Mouse (Mus musculus) mouse embryonic stem cell (cell line): ENCODE measurements at regions not wholly inside any gene's neighbourhood (a gene's known extent, or its start where the extent isn't known, plus 50 kb on each side); places are given as distances from the start of the nearest gene placed in this dataset.

Experiments
- in situ Hi-C, 2 experiments: fragments of 300-500 bp; cut with MboI; formaldehyde crosslinking; loops; 1 replicate in 1 of 2; 3 replicates in 1 of 2; pipeline ENCODE4 v1.14.3; 2019 to 2020; ENCODE audit warnings: low sequenced_read_pairs in 2 of 2, low pct_unique_long_range_greater_than_20kb in 1 of 2, mixed read lengths in 1 of 2; ENCODE audit not compliant: unreplicated experiment in 1 of 2

DNA sequence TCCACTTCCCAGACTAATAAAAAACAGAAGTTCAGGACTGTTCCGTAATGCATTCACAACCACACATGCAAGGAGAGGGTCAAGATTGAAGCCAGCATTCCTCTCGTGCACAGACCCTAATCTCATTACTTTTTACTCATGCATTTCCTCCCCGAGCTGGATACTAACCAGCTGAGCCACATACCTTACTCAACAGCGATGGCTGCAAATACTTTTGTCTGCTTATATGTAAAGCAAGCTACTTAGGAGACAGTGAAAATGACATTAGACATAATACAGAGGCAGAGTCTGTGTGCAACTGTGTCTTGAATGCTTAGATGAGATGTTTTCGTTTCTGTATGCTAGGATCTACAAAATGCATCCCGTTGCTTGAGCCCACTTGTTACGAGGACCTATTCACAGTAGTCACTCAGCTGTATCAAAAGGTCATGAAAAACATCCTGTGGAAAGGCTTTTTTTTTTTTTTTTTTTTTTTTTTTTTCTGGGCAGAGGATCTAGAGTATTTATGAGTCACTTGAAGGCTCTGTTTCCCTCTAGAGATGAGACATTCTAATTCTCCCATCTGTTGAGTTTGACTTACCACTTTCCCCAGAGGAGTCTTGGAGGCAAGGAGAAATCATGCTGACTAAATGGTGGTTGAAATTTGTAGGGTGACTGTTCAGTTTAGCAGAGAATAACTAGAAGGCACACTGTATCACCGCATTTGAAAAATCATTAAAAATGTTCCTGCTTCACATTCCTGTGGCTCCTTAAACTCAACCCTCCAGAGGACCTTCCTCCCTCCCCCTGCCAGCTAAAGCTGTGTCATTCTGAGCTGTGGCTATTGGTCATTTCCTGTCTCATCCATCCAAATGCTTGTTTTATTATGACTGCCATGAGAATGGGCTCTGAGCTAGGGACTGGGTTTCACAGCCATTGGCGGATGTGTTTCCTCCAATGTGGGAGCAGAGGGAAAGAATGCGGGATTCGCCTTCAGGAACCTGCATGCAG lies 1364.1 kb upstream of the A1bg start:
- in situ Hi-C loops = no loop called here

DNA sequence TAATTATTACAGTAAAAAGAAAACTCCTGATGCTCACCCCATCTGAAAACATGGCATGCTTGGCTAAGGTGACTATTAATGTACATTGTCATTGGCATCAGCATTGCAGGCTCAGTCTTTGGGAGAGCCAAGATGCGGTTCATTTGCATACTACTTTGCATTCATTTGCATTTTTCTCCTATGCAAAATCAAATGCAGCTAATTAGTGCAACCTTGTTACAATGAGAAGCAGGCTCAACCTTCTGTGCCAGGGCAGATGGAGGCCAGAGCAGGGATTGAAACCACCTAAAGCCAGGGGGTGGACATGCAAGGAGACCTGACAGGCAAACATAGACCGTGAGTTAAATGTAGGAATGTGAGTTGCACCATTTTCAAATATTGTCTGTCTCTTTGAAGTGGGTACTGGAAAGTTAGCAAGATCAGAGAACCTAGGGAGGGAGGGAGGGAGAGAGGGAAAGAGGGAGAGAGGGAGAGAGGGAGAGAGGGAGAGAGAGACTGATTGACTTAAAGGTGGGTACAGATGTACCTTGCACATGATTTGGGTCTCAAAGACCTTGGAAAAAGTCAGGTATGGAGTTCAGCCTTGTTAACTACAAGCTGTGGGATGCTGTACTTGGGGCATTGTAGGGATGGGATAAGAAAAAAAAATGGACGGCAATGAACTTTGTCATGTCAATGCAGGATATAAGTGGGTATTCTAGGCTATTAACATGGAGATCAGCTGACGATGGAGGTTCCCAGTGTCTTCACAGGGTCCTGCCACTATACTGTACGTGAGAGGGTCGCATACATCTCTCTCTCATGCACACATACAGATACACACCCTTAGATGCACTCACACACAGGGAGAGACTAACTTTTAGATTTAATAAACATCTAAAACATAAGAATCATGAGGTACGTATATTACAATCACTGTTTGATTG lies 1362.1 kb upstream of the A1bg start:
- in situ Hi-C loops = no loop called here

DNA sequence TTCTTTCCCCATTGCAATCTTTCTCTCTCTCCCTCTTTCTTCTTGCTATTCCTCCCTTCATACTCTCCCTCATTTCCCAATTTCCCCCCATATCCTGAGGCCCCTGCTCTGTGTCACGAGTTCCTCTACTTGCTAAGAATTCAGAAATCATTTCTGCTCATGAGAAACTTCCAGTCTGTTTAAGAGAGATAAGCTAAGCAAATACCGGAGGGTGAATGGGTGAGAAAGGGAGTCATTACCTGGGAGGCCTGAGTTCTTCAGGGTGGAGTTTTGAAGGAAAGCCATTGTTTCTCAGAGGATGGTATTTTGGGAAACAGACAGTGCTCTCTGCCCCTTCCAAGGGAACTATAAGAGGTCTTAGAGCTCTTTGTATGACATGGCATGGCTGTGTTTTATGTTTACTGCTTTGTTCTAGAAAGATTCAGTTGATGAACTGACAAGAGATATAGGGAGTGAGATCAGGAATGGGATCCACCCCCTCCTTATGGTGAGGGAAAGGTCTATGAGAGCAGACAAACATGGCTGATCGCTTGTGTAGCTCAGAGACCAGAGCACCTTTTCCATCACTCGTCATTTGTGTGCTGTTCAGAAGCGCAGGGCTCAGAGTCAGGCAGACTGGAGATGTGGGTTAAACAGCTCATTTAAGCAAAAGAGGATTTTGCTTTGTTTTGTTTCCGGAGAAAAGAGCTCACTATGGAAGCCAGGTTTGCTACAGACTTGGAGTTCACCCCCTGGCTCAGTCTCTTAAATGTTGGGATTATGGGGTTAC lies 1361.0 kb upstream of the A1bg start:
- in situ Hi-C loops = no loop called here

DNA sequence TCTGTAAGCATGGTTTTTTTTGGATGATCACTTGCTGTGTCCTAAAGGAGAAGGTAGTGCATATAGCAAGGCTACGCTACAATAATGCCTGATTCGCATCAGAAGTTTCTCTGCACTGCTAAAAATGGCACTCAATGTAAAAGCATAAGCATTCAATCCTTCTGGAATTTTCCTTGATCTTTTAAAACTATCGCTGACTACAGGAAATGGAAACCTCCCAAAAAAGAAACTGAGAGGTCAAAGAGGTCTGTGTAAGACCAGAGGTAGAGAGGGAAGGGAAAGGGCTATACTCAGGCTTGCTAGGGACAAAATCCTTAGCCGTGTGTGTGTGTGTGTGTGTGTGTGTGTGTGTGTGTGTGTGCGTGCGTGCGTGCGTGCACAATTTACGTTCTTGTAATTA lies 1359.8 kb upstream of the A1bg start:
- in situ Hi-C loops = no loop called here

DNA sequence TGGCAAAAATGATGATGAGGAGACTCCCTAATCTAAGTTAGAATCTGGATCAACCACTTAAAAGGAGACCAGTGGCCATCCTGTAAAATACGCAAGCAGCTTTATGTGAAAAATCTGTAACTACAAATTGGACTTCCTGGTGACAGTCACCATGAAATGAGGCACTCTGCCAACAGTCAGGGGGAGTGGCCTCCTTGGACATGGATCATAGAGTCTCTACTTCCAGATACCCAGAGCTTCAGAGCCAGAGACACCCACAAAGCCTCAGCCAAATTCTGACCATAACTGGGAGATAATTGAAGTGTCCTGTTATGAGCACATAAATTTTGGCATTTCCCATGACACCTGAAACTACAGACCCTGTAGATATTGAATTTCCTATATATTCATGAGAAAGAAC lies 1359.3 kb upstream of the A1bg start:
- in situ Hi-C loops = no loop called here

DNA sequence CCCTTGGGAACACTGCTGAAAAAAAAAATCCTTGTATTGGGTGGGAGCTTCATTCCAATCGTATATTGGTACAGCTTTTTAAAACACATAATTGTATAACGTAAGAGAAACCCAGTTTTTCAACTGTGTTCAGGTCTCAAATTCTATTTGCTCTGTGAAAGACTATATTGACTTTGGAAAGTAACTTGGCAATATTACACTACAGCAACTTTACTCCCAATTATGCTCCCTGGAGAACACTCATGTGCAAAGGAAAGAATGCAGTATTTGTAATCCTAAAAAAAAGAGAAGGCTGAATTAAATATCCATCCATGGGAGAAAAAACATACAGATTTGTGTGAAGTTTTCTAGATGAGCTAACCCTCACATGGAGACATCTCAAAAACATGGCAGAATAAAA lies 1356.7 kb upstream of the A1bg start:
- in situ Hi-C loops = no loop called here

DNA sequence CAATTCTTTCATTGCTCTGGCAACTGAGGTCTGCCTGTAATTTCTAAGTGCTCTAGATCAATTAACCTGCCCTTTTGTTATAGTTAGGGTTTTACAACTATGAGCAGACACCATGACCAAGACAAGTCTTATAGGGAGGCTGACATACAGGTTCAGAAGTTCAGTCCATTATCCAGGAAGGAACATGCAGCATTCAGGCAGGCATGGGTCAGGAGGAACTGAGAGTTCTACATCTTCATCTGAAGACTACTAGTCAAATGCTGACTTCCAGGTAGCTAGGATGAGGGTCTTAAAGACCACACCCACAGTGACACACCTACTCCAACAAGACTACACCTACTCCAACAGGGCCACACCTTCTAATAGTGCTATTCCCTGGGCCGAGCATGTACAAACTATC lies 1352.0 kb upstream of the A1bg start:
- in situ Hi-C loops = no loop called here

DNA sequence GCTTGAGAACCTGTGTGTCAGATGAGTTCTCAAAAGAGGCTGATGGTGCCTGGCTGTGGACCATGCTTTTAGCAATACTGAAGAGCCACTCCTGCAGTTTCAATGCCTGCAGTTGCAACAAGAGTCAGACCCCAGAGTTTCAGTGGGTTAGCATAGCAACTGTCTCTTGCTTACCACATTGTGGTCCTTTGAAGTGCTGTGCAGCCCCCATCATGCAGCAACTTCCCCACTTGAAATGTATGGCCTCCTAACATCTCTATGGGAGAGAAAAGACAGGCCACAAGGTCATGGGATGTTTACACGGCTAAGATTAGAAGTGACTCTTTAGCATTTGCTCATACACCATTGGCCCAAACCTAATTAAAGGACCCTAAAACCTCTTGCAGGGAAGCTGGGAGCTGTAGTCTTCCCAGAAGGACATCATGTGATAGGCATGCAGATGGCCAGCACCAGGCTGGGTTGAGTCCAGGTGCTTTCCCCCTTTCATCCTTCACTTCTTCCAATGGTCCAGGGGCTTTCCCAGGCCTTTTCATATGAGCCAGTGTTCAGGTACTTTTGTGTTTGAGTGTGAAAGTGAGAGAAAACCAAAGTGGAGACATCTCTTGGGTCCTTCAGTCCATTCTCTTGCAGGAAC lies 1351.2 kb upstream of the A1bg start:
- in situ Hi-C loops = no loop called here

DNA sequence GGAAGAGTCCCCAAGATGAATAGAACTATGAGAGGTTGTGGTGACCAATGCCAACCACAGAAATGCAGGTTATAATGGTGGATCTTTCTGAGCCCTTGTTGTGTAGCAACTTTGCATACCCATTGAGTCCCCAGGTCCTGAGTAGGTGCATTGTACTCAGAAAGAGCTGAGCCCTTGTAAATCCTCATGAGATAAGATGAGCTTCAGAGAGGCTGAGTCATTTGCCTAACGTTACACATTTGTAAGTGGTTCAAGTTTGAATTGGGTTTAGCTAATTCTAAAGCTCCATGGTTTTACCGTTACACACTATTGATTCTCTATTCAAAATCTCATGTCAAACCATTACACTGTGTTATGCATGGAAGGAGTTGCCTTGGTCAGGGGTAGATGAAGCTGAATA lies 1349.9 kb upstream of the A1bg start:
- in situ Hi-C loops = no loop called here

DNA sequence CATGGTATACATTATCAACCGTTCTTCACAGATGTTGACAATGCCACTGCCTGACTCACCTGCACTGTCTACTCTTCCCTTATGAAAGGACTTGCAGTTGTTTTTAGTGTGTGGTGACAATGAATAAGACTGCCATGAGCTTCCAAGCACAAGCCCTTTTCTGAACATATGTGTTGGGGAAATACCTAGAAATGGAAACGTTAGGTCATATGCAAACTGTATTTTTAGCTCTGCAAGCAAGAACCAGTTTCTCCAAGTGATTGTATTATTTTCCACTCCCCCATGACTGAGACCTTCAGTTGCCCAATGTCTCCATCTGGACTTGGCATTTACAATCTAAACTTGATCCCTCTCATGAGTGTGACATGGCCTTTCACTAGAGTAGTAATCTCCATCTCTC lies 1348.6 kb upstream of the A1bg start:
- in situ Hi-C loops = no loop called here

DNA sequence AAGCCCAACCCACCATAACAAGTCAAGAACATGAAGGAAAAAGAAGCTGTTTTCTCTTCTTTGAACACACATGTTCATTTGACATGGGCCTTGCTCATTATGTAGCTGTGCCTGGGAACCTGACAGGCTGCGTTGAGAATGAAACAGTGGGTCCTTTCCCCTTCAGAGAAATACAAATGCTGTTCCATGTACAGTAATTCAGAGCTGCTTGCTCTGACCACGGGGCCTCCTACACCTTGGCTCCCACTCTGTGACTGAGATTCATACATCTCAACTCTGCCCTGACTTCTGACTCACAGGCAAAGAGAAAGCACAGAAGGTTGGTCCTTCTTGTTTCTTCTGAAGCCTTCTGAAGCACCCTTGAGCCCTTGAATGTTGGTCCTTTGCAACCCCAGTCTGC lies 1345.4 kb upstream of the A1bg start:
- in situ Hi-C loops = no loop called here

DNA sequence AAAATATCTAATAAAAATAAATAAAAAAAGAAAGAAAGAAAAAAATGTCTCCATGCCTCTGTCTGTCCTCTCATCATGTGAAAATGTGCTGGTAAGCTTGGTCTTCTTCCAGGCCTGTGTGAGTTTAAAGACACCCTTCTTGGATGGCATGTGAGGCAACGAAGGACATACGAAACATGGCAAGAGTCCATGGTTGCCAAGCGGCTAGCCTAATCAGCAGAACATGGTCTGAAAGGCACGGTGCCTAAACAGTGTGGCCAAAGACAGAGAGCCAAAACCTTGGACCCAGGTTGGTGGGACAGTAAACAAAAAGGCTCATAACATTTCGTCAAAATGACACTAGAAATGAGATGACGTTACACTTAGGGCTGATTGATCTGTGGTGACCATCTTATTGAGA lies 1344.7 kb upstream of the A1bg start:
- in situ Hi-C loops = no loop called here

DNA sequence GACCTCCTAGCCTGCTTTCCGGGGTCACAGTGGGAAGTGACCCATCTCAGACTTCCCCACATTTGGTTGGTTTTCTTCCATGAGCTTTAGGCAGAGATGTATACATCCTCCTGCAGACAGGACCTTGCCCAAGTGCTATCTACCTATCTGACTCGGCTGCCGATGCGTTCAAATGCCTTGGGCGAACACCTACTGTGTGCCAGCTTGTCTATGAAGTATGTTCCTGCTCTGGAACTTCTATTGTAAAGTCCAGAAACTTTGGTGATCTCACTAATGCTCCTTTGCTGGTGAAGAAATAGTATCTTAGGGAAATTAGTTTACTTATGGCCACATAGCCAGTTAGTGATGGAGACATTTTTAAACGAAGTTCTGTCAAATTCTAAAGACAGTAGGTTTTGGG lies 1343.2 kb upstream of the A1bg start:
- in situ Hi-C loops = no loop called here

DNA sequence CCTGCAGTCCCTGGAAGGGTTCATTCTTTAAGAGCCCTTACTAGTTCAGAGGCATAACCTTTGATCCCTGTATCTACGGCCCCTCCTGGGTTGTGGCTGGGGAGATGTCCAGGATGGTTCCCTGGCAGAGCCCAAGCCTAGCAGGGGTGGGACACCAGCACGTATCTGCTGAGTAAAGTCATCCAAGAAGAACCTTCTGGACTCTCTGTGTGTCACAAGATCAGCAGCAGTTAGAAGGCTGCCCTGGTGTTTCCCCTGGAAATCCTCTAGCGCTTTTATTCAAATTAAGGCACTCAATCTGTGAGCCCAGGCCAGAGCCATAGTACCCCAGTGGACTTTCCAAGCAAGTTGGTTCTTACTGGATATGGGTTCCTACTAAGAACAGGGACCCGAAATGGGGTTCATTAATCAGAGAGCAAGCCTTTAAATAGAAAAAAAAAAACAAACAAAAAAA lies 1342.7 kb upstream of the A1bg start:
- in situ Hi-C loops = no loop called here

DNA sequence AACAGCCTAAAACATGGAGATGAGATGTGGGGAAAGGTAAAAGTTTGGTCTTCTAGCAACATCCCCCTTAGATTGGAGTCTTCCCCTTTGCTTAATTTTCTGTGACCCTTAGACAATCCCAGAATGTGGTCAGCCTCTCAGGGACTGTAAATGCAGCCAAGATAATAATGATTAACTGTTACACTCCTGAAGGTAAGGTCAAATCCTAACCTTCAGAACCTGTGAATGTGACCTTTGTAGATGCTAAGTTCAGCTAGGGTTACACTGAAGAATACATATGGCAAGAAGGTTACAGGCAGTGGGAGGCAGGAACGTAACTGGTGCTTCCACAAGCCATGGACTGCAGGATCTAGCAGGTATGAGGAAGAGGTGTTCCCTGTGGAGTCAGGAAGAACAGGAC lies 1342.2 kb upstream of the A1bg start:
- in situ Hi-C loops = no loop called here

DNA sequence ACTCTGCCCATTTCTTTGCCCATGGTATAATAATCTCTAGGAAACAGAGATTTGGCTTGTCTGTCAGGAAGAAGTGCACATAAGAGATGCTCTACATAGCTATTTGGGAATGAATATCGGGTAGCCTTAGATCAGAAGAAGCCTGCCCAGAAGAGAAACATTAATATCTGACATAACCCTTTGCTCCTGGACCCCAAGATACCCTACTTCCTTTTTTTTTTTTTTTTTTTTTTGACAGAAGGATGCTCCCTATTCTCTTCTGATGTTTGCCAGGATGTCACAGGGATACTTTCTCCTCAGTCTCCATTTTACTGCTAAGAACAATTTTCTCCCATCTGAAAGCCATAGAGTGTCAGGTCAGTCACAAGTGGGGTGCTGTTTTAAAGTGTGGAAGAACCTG lies 1341.4 kb upstream of the A1bg start:
- in situ Hi-C loops = no loop called here

DNA sequence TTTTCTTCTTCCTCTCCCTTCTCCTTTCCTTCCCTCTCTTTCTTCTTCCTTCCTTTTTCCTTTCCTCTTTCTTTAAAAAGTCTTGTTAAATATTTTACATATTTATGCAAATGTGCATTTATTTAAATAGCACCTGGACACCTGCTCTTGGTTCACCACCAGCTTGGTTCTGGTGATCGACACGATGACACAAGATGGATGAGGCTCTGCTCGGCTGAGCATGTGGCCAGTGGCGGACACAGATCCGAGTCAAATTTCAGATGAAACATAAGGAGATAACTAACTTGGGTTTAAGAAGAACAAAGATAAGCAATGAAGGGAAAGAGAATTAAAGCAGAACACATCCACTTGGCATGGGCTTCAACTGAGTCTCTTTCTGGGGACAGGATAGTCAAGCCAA lies 1339.7 kb upstream of the A1bg start:
- in situ Hi-C loops = no loop called here

DNA sequence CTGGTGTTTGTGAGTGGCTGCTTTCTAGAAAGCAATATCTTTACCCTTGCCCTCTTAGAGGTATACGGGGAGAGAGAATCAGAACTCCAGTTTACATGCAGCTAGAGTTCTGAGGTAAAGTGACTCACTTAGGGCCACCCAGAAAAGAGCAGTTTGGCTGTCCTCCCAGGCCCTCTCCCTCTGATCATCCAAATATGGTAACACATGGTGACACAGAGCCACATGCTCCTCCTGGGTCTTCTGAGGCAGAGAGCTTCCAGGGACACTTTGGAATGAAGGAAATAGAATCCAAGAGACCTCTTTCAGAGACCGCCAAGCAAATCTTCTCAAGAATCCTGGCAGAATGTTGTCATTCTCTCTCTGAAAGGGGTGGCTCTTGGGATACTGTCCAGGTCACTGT lies 1338.7 kb upstream of the A1bg start:
- in situ Hi-C loops = no loop called here
